Mouse (Mus musculus): ENCODE data around the gene Lsm10. TPM values are rescaled to one million over a fixed set of nuclear protein-coding genes. Genes with fewer than 3 reads are reported as not detected.

Gene Lsm10
- polyA plus RNA-seq, 1 experiment from 2014 or later: 59.3 TPM

DNA sequence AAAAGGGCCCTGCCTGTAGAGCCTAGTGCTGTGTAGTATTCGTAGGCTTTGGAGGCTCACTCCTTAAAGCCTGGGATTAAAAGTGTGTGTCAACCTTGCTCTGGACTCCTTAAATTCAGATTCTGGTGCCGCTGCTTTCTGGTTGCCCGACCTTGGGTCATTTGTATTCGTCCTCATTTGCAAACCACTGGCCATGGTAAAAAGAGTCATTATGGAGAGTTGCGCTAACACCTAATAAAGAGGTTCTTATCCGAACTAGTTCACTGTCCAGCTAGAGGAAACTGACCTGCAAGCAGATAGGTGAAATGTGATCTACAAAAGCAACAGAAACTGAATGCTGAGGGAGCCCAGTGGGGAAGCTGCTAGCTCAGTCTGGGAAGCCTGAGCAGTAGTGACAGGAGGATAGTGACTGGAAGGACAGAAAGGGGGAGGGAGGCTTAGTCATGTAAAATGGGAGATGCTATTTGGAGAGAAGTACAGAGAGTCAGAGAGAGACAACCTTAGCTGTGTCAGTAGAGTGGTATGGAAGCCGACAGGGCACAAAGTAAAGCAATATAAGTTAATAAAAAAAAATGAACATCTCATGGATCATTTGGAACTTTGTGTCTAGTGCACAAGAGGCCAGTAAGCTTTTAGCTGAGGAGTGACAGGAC, 8.8 kb downstream of the Lsm10 start:
- Histone ChIP-seq H3K4me2 (replicated peaks; ENCODE audit: low read depth, low read length) (peak overlapping the region; percentile 98), H3K27ac (ENCODE audit: low read length) (no peak overlapping the region; the same call in 1 of the 2 replicates), H3K36me3 (ENCODE audit: insufficient read depth, low read length) (no peaks in the 10 kb centered on the region), H3K9me3 (ENCODE audit: low read length) (no peaks in the 10 kb centered on the region), H3K4me1 (ENCODE audit: insufficient read depth, low read length) (peaks cover 60% of the 10 kb centered on the region), H3K9ac (replicated peaks; ENCODE audit: low read length) (0 out of 2 replicates have a peak overlapping the region, but pooled peaks have one; percentile 73), H3K4me3 (ENCODE audit: low read length) (peak overlapping the region; percentile 67), H3K27me3 (ENCODE audit: insufficient read depth, low read length) (no peaks in the 10 kb centered on the region)
- WGBS: 43% methylated on average over 7 of the region's 7 CpGs
- ATAC-seq (ENCODE audit: low FRiP score, low TSS enrichment): no peak

DNA sequence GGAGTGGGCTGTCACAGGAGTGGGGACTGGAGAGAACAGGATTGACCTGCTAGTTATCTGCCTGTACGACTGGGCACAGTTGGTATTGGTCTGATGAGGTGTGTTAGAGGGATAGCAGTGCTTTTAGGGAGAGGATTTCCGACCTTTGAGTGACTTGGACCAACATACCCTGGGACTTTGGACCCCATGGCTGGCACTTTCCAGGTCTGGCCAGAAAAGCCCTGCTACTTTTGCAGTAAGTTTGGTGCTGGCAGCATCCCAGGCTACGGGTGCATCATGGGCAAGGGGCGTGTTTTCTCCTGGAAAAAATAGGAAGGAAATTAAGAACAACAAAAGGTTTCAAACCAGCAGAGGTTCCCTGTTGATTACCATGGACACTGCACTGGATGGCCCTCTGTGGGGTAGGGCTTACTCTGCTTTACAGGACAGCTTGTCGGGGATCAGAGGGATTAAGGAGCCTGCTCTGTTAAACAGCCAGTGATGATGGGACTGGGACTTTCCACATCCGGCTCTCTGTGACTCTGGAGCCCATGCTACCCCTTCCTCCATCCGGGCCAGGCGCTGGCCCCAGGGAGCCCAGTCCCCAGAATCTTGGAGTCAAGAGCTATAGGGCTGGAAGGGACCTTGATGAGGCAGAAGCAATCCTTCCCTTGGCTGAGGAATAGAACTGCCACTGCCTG, 11.8 kb downstream of the Lsm10 start:
- Histone ChIP-seq H3K4me3 (ENCODE audit: low read length) (no peak overlapping the region), H3K36me3 (ENCODE audit: insufficient read depth, low read length) (no peaks in the 10 kb centered on the region), H3K27ac (ENCODE audit: low read length) (no peak overlapping the region), H3K9ac (replicated peaks; ENCODE audit: low read length) (peak overlapping the region; percentile 3; the same call in 1 of the 2 replicates), H3K27me3 (ENCODE audit: insufficient read depth, low read length) (no peaks in the 10 kb centered on the region), H3K4me2 (replicated peaks; ENCODE audit: low read depth, low read length) (no peak overlapping the region), H3K9me3 (ENCODE audit: low read length) (no peaks in the 10 kb centered on the region), H3K4me1 (ENCODE audit: insufficient read depth, low read length) (peaks cover 64% of the 10 kb centered on the region)
- ATAC-seq (ENCODE audit: low FRiP score, low TSS enrichment): no peak
- 69% methylated on average over 8 of the region's 8 CpGs for WGBS

DNA sequence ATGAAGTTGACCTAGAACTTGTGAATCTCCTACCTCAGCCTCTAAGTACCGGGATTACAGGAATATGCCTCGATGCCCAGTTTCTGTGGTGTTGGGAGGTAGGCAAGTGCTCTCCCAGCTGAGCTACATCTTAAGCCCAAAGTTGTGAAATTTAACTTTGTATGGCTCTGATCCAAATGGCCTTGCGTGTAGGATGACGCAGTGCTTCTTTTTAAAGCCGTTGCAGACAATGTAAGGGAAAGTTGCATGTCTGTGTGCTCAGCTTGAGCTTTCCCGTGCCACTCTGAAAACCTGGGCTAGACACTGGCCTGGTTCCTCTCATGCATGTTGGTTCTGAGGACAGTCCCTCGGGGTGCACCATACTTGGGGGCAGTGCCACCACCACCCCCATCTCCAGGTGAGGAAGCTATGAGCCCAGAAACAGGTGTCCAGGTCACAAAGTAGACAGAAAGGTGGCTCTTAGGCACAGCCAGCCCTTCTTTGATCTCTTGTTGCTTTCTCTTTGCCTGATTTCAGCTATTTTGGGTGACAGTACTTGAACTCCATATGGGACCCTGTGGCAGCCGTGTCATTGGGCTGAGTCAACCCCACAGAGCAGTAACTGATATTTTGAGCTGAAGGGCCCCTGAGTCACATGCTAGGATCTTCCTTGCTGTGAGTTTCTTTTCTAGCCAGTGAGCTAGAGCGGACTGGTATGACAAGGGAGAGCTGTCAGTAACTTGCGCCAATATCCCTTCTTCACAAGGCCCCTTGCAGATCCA, 13.4 kb downstream of the Lsm10 start:
- no peaks in the 10 kb centered on the region for H3K9me3 ChIP-seq (ENCODE audit: low read length)
- peaks cover 64% of the 10 kb centered on the region for H3K4me1 ChIP-seq (ENCODE audit: insufficient read depth, low read length)
- H3K4me3 ChIP-seq (ENCODE audit: low read length): no peak overlapping the region
- peak overlapping the region; percentile 84 for H3K27ac ChIP-seq (ENCODE audit: low read length)
- H3K9ac ChIP-seq (replicated peaks; ENCODE audit: low read length): peak overlapping the region; percentile 56; the same call in 1 of the 2 replicates
- WGBS: 66% methylated on average over 10 of the region's 10 CpGs
- H3K36me3 ChIP-seq (ENCODE audit: insufficient read depth, low read length): no peaks in the 10 kb centered on the region
- no peak for ATAC-seq (ENCODE audit: low FRiP score, low TSS enrichment)
- no peaks in the 10 kb centered on the region for H3K27me3 ChIP-seq (ENCODE audit: insufficient read depth, low read length)
- peak overlapping the region; percentile 34; the same call in 1 of the 2 replicates for H3K4me2 ChIP-seq (replicated peaks; ENCODE audit: low read depth, low read length)

DNA sequence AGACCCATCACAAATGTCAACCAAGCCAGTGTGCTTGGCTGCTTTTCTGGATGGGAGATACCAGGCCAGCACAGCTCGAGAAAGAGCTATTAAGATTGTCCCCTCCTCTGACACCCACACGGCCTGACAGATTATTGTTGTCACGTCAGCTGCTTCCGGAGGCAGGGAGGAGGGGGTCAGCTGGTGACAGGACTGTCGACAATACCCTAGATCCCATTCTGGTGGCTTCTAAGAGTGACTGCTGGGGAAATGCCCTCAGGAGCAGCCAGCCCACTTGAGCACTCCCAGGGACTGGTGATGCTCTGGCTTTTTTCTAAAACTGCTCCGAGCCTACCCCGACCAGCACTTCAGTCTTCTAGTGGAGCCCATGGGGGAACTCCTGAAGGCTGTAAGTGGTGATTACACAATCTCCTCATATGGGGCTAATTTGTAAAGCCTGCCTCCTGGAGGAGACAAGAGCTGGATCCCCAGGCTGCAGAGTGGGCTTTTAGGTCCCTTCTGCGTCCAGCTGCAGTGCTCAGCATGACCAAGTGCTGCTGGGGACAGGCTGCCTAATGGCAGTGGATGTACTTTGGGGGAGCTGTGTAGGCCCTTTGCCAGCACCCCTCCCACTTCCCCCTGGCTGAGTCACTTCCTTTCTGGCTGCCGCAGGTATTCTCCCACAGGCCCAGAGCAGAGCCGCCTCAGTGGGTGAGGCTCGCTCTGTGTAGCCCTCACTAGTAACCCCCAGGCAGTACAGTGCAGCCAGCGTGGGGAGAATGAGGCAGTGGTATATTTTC, 14.1 kb downstream of the Lsm10 start:
- H3K4me1 ChIP-seq (ENCODE audit: insufficient read depth, low read length): peaks cover 58% of the 10 kb centered on the region
- WGBS: 11% methylated on average over 12 of the region's 12 CpGs
- peak overlapping the region; percentile 56 for H3K9ac ChIP-seq (replicated peaks; ENCODE audit: low read length)
- no peak overlapping the region for H3K4me3 ChIP-seq (ENCODE audit: low read length)
- peak overlapping the region; percentile 34 for H3K4me2 ChIP-seq (replicated peaks; ENCODE audit: low read depth, low read length)
- H3K27ac ChIP-seq (ENCODE audit: low read length): peak overlapping the region; percentile 84
- peak; percentile 85 for ATAC-seq (ENCODE audit: low FRiP score, low TSS enrichment)
- no peaks in the 10 kb centered on the region for H3K9me3 ChIP-seq (ENCODE audit: low read length)
- H3K27me3 ChIP-seq (ENCODE audit: insufficient read depth, low read length): no peaks in the 10 kb centered on the region
- H3K36me3 ChIP-seq (ENCODE audit: insufficient read depth, low read length): no peaks in the 10 kb centered on the region

DNA sequence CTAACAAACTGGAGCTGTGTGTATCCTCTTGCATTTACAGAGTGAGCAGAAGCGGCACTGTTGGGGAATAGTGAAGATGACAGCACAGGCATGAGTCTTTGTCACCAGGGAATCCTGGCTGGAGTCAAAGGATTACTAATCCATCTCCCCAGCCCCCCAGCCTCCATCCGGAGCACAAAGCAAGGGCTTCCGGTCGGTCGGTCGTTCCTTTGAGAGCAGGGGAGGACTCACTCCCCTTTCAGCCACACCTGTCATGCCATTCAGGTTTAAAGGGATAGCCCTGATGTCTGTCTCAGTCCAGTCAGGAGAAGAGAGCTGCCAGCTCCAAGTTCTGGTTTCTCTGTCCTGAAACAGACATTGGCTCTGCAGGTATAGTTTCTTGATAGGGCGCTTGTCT, 14.7 kb downstream of the Lsm10 start:
- ATAC-seq (ENCODE audit: low FRiP score, low TSS enrichment): no peak; the same call in 1 of the 2 replicates
- Histone ChIP-seq H3K4me3 (ENCODE audit: low read length) (no peak overlapping the region), H3K9me3 (ENCODE audit: low read length) (no peaks in the 10 kb centered on the region), H3K9ac (replicated peaks; ENCODE audit: low read length) (peak overlapping the region; percentile 56), H3K4me1 (ENCODE audit: insufficient read depth, low read length) (peaks cover 58% of the 10 kb centered on the region), H3K36me3 (ENCODE audit: insufficient read depth, low read length) (no peaks in the 10 kb centered on the region), H3K27me3 (ENCODE audit: insufficient read depth, low read length) (no peaks in the 10 kb centered on the region), H3K27ac (ENCODE audit: low read length) (peak overlapping the region; percentile 84), H3K4me2 (replicated peaks; ENCODE audit: low read depth, low read length) (peak overlapping the region; percentile 34)
- 20% methylated on average over 7 of the region's 7 CpGs for WGBS

DNA sequence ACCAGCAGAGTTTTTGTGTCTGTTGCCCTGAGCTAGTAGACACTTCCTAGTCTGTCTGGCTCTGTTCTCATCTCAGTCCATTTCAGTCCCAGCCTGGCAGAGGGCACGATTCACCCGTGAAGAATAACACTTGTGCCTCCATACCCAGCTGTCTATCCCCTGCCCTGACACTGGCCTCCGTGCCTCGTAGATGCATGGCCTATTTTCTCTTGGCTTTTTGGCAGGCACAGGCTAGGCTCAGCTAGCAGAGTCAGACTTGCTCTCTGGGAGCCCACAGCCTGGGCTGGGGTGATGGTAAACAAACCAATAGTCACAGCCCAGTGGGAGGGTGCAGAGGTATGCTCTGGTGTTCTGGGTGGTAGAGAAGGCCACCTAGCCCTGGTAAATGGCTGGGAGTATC, 16.8 kb downstream of the Lsm10 start:
- H3K4me2 ChIP-seq (replicated peaks; ENCODE audit: low read depth, low read length): no peak overlapping the region
- no peak for ATAC-seq (ENCODE audit: low FRiP score, low TSS enrichment)
- peaks cover 50% of the 10 kb centered on the region for H3K4me1 ChIP-seq (ENCODE audit: insufficient read depth, low read length)

DNA sequence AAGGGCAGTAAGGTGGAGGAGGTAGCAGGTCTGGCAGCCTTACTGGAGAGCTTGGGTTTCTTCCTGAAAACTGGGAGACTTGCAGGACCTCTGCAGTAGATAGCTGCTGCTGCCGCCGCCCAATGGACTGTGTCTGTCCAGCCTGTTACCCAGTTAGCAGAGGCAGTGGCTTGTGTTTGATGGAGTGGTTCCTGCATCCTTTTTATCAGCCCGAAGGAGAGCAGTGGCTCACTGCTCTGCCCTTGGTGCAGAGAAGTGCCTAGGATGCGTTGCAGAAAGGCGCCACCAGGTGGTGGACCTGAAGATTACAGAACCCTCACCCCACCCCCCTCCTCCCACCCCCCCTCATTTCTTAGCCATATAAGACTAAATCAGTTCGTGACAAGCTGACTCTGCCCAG, 17.5 kb downstream of the Lsm10 start:
- Histone ChIP-seq H3K27ac (ENCODE audit: low read length) (no peak overlapping the region), H3K4me3 (ENCODE audit: low read length) (no peak overlapping the region), H3K27me3 (ENCODE audit: insufficient read depth, low read length) (no peaks in the 10 kb centered on the region), H3K36me3 (ENCODE audit: insufficient read depth, low read length) (peaks cover 5% of the 10 kb centered on the region; the same call in 1 of the 2 replicates), H3K9me3 (ENCODE audit: low read length) (no peaks in the 10 kb centered on the region), H3K9ac (replicated peaks; ENCODE audit: low read length) (no peak overlapping the region), H3K4me1 (ENCODE audit: insufficient read depth, low read length) (peaks cover 43% of the 10 kb centered on the region), H3K4me2 (replicated peaks; ENCODE audit: low read depth, low read length) (no peak overlapping the region)
- 14% methylated on average over 6 of the region's 6 CpGs for WGBS
- ATAC-seq (ENCODE audit: low FRiP score, low TSS enrichment): no peak

More for the DNA sequence above, 16.8 kb downstream of the Lsm10 start:
- Histone ChIP-seq H3K9ac (replicated peaks; ENCODE audit: low read length) (0 out of 2 replicates have a peak overlapping the region, but pooled peaks have one; percentile 17), H3K36me3 (ENCODE audit: insufficient read depth, low read length) (peaks cover 5% of the 10 kb centered on the region; the same call in 1 of the 2 replicates), H3K4me3 (ENCODE audit: low read length) (no peak overlapping the region), H3K9me3 (ENCODE audit: low read length) (no peaks in the 10 kb centered on the region), H3K27ac (ENCODE audit: low read length) (no peak overlapping the region), H3K27me3 (ENCODE audit: insufficient read depth, low read length) (no peaks in the 10 kb centered on the region)
- WGBS: 81% methylated on average over 4 of the region's 4 CpGs

DNA sequence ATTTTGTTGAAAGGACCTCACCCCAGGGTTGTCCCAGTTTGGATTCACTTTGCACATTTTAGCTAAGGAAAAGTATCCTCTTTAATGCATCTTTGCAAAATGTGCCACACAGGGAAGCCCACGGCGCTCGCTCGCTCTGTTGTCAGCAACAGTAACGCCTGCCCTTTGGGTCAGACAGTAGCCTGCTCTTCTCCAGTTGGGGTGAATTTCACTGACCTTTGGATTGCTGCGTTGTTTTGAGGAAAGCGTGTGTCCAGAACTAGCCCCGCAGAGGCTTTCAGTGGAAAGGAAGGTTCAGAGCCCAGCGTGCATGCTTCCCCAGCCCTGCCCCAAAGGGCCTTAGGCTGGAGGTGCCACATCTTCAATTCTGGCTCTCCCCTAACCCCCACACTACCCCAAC, 19.0 kb downstream of the Lsm10 start:
- Histone ChIP-seq H3K27me3 (ENCODE audit: insufficient read depth, low read length) (no peaks in the 10 kb centered on the region), H3K36me3 (ENCODE audit: insufficient read depth, low read length) (peaks cover 5% of the 10 kb centered on the region; the same call in 1 of the 2 replicates), H3K27ac (ENCODE audit: low read length) (no peak overlapping the region), H3K4me1 (ENCODE audit: insufficient read depth, low read length) (peaks cover 28% of the 10 kb centered on the region), H3K9me3 (ENCODE audit: low read length) (no peaks in the 10 kb centered on the region), H3K4me3 (ENCODE audit: low read length) (no peak overlapping the region), H3K4me2 (replicated peaks; ENCODE audit: low read depth, low read length) (no peak overlapping the region), H3K9ac (replicated peaks; ENCODE audit: low read length) (no peak overlapping the region)
- 80% methylated on average over 9 of the region's 9 CpGs for WGBS
- no peak for ATAC-seq (ENCODE audit: low FRiP score, low TSS enrichment)

DNA sequence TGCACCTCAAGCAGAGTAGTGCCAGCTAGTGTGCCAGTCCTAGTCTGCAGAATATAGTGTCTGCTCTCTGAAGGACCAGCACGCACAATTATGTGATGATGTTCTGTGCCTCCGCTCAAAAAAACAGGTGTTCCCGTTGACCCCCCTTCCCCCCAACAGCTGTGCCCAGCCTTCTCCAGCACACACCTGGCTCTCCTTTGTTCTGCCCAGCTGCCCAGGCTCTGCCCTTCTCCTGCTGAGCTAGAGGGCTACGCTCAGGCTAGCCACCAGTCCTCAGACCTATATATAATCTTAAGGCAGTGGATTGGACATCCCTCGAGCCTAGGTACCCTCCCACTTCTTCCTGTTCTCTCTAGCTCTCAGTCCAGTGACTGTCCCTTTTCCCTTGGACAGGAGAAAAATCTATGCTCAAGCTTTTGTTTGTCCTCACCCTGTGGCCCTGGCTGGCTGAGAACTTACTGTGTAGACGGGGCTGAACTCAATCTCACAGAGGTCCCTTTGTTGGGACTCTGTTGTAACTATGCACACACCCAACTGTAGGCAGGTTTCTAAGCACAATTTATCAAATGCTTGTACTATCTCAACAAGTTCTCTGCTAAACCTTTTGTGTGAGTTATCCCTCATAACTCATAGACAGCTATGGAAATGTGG, 19.6 kb downstream of the Lsm10 start:
- Histone ChIP-seq H3K9ac (replicated peaks; ENCODE audit: low read length) (no peak overlapping the region), H3K4me3 (ENCODE audit: low read length) (no peak overlapping the region), H3K9me3 (ENCODE audit: low read length) (peaks cover under 1% of the 10 kb centered on the region; the same call in 1 of the 2 replicates), H3K4me1 (ENCODE audit: insufficient read depth, low read length) (peaks cover 22% of the 10 kb centered on the region), H3K27ac (ENCODE audit: low read length) (no peak overlapping the region), H3K27me3 (ENCODE audit: insufficient read depth, low read length) (no peaks in the 10 kb centered on the region), H3K4me2 (replicated peaks; ENCODE audit: low read depth, low read length) (no peak overlapping the region), H3K36me3 (ENCODE audit: insufficient read depth, low read length) (peaks cover 9% of the 10 kb centered on the region; the same call in 1 of the 2 replicates)
- WGBS: 48% methylated on average over 6 of the region's 6 CpGs
- no peak for ATAC-seq (ENCODE audit: low FRiP score, low TSS enrichment)
